Mouse (Mus musculus): ENCODE data around the gene Hspb6. TPM values are rescaled to one million over a fixed set of nuclear protein-coding genes. Genes with fewer than 3 reads are reported as not detected.
A peak's percentile ranks its signal among the peaks of the same experiment; 100 is the strongest.

Gene Hspb6
- 100 to 1,000 TPM; 391 to 393 TPM for total RNA-seq (2021)

GRCm38 (mm10) chr7:30552102-30553020, at the start of gene Hspb6, which contains the start of gene Proser3:
Gene Hspb6, plus strand, starts transcription at chr7:30552178.
Gene Proser3, minus strand, starts transcription at chr7:30552299.
- peak; percentile 99 for DNase-seq
- intact Hi-C loops (cut with DNase I), result loop anchor here (5.0 kb wide), 1 partner anchor 180 kb away; no protein-coding TSS in a partner anchor

GRCm38 (mm10) chr7:30508061-30508460, 43.9 kb upstream of the Hspb6 start:
- intact Hi-C loops (cut with DNase I), result no loop called here
- DNase-seq, result no peak

GRCm38 (mm10) chr7:30515003-30515760, 36.8 kb upstream of the Hspb6 start:
- intact Hi-C loops (cut with DNase I), result no loop called here

GRCm38 (mm10) chr7:30518325-30518724, 33.7 kb upstream of the Hspb6 start:
- no peak for DNase-seq
- intact Hi-C loops (cut with DNase I), result no loop called here

More at GRCm38 (mm10) chr7:30515003-30515760, 36.8 kb upstream of the Hspb6 start:
- DNase-seq, result no peak

GRCm38 (mm10) chr7:30520396-30520795, 31.6 kb upstream of the Hspb6 start:
- intact Hi-C loops (cut with DNase I), result no loop called here

GRCm38 (mm10) chr7:30520856-30521255, 31.1 kb upstream of the Hspb6 start:
- DNase-seq, result no peak
- intact Hi-C loops (cut with DNase I), result no loop called here

More at GRCm38 (mm10) chr7:30520396-30520795, 31.6 kb upstream of the Hspb6 start:
- DNase-seq, result no peak

- intact Hi-C loops (cut with DNase I), result no loop called here
- no peak for DNase-seq
Measured at GRCm38 (mm10) chr7:30522871-30523270, 29.1 kb upstream of the Hspb6 start.

- intact Hi-C loops (cut with DNase I), result no loop called here
- DNase-seq, result peak in 1 of 2 experiments; percentile 28
Measured at GRCm38 (mm10) chr7:30524487-30524886, 27.5 kb upstream of the Hspb6 start.

GRCm38 (mm10) chr7:30525954-30526353, 26.0 kb upstream of the Hspb6 start:
- intact Hi-C loops (cut with DNase I), result no loop called here
- DNase-seq, result no peak

- intact Hi-C loops (cut with DNase I), result no loop called here
- no peak for DNase-seq
Measured at GRCm38 (mm10) chr7:30526399-30526798, 25.6 kb upstream of the Hspb6 start.

GRCm38 (mm10) chr7:30526981-30527380, 25.0 kb upstream of the Hspb6 start:
- DNase-seq, result no peak
- intact Hi-C loops (cut with DNase I), result no loop called here

- DNase-seq, result no peak
- intact Hi-C loops (cut with DNase I), result no loop called here
Measured at GRCm38 (mm10) chr7:30531291-30531815, 20.6 kb upstream of the Hspb6 start.

GRCm38 (mm10) chr7:30532931-30533330, 19.0 kb upstream of the Hspb6 start:
- intact Hi-C loops (cut with DNase I), result no loop called here
- DNase-seq, result peak; percentile 63 to 67

- intact Hi-C loops (cut with DNase I), result no loop called here
- DNase-seq, result no peak
Measured at GRCm38 (mm10) chr7:30533941-30534632, 17.9 kb upstream of the Hspb6 start.

- intact Hi-C loops (cut with DNase I), result no loop called here
- peak; percentile 94 to 96 for DNase-seq
Measured at GRCm38 (mm10) chr7:30534633-30535577, 17.1 kb upstream of the Hspb6 start, which contains the start of gene Arhgap33. Gene Arhgap33, minus strand, starts transcription at chr7:30535060.

GRCm38 (mm10) chr7:30540572-30540971, 11.4 kb upstream of the Hspb6 start:
- intact Hi-C loops (cut with DNase I), result no loop called here
- no peak for DNase-seq

- DNase-seq, result no peak
- intact Hi-C loops (cut with DNase I), result no loop called here
Measured at GRCm38 (mm10) chr7:30544327-30544726, 7.7 kb upstream of the Hspb6 start.

- intact Hi-C loops (cut with DNase I), result loop anchor here (2.0 to 5.0 kb wide), 2 partner anchors 59 to 178 kb away; no protein-coding TSS in a partner anchor
- DNase-seq, result no peak
Measured at GRCm38 (mm10) chr7:30549880-30550279, 2.1 kb upstream of the Hspb6 start.

- DNase-seq, result no peak
- intact Hi-C loops (cut with DNase I), result loop anchor here (2.0 to 5.0 kb wide), 2 partner anchors 60 to 178 kb away; no protein-coding TSS in a partner anchor
Measured at GRCm38 (mm10) chr7:30550603-30551002, 1.4 kb upstream of the Hspb6 start.
